Mouse (Mus musculus): ENCODE measurements around the gene Fam83e. TPM values are rescaled to one million over a fixed set of nuclear protein-coding genes. Genes with fewer than 3 reads are reported as not detected.

Gene Fam83e
- polyA plus RNA-seq, 1 experiment from 2014 or later, result 1.6 TPM

DNA sequence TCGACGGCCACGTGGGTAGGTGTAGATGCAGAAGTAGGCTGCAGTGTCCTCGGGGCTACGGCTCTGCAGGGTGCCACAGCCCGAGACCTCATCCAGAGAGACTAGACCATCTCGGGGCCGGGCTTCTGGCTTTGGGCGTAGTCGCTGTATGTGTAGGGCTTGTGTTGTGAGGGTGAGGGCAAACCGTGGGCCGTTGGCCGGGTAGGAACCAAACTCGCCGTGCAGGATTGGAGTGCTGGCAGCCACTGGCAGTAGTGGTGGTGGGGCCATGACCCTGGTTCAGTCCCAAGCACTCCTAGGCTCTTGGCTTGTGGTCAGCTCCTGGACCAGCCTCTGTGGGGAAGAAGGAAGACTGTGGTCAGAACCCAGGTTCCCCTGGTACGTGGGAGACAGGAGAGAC, 7.6 kb upstream of the Fam83e start:
- H3K27ac ChIP-seq, result no peak overlapping the region
- DNase-seq (ENCODE audit: low spot score), result no peak
- no peaks in the 10 kb centered on the region for H3K9me3 ChIP-seq
- WGBS, result 92% methylated on average over 16 of the region's 16 CpGs
- peaks cover 61% of the 10 kb centered on the region for H3K4me1 ChIP-seq (replicated peaks)
- H3K27me3 ChIP-seq (ENCODE audit: insufficient read depth, poor library complexity, severe bottlenecking), result no peaks in the 10 kb centered on the region
- H3K4me3 ChIP-seq, result no peak overlapping the region
- H3K36me3 ChIP-seq, result peaks cover 44% of the 10 kb centered on the region

DNA sequence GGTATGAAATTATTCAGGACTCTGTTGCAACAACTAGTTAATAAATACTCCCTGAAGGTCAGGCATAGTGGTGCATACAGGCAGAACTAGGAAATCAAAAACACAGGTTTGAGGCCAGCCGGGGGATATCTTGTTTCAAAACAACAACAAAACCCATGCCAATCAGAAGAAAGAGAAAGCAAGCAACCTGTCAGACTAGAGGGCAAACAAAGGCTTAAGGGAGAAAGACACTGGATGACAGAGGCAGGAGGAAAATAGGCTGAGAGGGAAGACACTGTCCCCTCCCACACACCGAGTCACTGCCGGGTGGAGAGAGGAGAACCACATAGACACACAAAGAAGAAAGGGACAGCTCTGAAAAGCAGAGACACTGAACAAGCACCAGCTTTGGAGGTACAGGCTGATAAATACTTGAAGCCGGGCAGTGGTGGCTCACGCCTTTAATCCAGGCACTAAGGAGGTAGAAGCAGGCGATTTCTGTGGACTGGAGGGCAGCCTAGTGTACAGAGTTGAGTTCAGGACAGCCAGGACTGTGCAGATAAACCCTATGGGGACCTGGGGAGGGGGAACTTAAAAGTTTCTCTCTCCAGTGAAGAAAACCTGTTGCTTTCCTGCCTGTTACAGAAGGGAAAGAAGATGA, 7.0 kb upstream of the Fam83e start:
- peaks cover 47% of the 10 kb centered on the region for H3K36me3 ChIP-seq
- DNase-seq (ENCODE audit: low spot score), result no peak
- no peaks in the 10 kb centered on the region for H3K27me3 ChIP-seq (ENCODE audit: insufficient read depth, poor library complexity, severe bottlenecking)
- no peaks in the 10 kb centered on the region for H3K9me3 ChIP-seq
- H3K4me1 ChIP-seq (replicated peaks), result peaks cover 60% of the 10 kb centered on the region
- H3K27ac ChIP-seq, result peak overlapping the region; percentile 88; the same call in 1 of the 2 replicates
- H3K4me3 ChIP-seq, result peak overlapping the region; percentile 82
- 78% methylated on average over 6 of the region's 6 CpGs for WGBS

DNA sequence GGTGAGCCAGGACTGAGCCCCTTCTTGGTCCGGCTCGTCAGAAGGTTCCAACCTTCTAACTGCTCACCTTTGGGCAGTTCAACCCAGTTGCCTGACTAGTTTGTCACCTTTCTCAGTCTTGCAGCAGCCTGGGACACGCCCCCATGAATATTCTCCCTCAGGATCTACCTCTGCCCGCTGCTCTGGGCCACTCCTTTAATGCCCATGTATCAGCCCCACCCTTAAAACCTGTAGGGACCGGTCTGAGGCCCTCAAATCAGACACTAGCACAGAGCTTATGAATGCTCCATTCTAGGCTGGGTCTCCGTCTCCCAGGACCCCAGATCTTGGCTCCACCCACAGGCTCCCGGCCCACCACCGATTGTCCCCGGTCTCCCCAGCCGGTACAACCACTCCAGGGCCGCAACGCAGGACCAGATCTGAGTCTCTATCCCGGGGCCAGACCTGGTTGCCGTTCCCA, 6.4 kb upstream of the Fam83e start:
- Histone ChIP-seq H3K27ac (peak overlapping the region; percentile 88), H3K27me3 (ENCODE audit: insufficient read depth, poor library complexity, severe bottlenecking) (no peaks in the 10 kb centered on the region), H3K4me3 (peak overlapping the region; percentile 82), H3K36me3 (peaks cover 51% of the 10 kb centered on the region), H3K4me1 (replicated peaks) (peaks cover 60% of the 10 kb centered on the region), H3K9me3 (no peaks in the 10 kb centered on the region)
- WGBS, result 11% methylated on average over 14 of the region's 14 CpGs
- DNase-seq (ENCODE audit: low spot score), result no peak

DNA sequence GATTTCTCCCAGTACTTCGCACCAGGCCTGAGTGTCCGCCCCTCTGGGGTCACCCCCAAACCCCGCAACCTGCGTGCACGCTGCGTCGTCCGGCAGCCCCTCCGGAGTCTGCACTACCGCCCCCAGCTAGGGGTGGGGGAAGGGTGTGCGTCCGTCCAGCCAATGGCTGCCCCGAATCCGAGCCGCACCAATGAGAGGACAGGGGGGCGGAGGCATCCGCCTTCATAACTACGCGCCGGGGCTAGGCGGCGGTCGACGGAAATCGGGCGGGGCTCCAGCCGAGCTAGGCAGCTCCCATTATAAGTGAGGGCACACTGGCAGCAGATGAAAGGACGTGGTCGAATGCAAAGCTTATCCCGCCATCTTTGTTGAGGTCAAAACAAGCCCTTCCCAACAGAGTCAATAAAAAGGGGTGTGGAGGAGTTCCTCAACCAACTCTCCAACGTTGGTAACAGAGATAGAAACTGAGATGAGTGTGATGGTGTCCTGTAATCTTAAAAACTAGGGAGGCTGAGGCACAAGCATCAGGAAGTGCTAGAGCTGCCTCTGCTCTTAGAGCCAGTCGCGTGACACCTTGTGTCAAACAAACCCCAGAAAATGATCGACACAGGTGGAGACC, 5.8 kb upstream of the Fam83e start, which contains the start of gene Rpl18:
Rpl18 (plus strand) TSS at position 368 of the 619 bp plus-strand sequence.
- Histone ChIP-seq H3K4me1 (replicated peaks) (peaks cover 60% of the 10 kb centered on the region), H3K27me3 (ENCODE audit: insufficient read depth, poor library complexity, severe bottlenecking) (no peaks in the 10 kb centered on the region), H3K27ac (peak within 1 kb of the TSS; percentile 88), H3K4me3 (peak within 1 kb of the TSS; percentile 82), H3K36me3 (peaks cover 51% of the 10 kb centered on the region), H3K9me3 (no peaks in the 10 kb centered on the region)
- DNase-seq (ENCODE audit: low spot score), result peak; percentile 97
- 8% methylated on average over 34 of the region's 34 CpGs for WGBS

DNA sequence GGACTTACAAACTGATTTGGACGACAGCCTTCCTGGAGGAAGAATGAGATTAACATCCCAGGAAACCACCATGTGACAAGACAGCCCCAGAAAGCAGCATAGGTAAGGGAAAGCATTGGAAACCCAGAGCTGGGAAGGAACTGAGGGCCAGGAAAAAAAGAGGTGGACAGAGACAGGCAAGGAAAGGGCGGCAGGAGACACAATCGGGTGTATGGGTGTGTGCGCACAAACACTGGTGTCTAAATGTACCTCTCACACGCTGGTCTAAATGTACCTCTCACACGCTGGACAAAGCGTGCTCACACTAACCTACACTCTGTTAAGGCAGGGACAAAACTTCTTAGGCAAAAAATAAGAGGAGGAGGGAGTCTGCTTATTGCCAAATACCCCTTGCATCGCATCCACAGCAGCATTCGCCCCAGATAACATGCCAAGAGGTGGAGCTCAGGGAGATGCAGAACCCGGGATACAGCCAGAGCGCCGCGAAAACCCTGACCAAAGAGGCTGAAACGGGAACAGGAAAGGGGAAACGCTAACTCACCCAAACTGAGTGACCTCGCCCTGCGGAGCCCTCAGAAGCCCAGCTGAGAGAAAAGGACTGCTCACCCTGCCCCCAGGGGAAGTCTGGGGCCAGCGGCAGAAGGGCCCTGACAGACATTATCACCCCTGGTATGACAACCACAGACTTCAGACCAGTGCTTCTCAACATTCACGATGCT, 5.1 kb upstream of the Fam83e start:
- WGBS, result 86% methylated on average over 19 of the region's 19 CpGs
- Histone ChIP-seq H3K4me1 (replicated peaks) (peaks cover 57% of the 10 kb centered on the region), H3K4me3 (peak overlapping the region; percentile 82), H3K9me3 (no peaks in the 10 kb centered on the region), H3K27me3 (ENCODE audit: insufficient read depth, poor library complexity, severe bottlenecking) (no peaks in the 10 kb centered on the region), H3K27ac (peak overlapping the region; percentile 88), H3K36me3 (peaks cover 51% of the 10 kb centered on the region)
- no peak for DNase-seq (ENCODE audit: low spot score)

DNA sequence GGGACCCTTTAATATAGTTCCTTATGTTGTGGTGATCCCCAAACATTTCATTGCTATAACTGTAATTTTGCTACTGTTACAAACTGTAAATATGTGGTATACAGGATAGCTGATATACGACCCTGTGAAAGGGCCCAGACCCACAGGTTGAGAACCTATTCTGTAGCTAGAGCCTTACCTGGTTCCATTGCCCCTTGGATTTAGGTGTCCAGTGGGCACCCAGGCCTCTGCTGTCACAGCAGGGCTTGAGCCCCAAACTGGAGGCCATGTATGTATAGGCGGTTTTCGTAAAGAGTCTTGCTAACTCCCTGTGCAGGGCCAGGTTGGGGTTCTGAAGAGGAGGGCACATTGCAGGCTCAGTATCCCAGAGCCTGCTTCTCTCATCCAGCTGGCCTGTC, 4.6 kb upstream of the Fam83e start:
- peak overlapping the region; percentile 91 for H3K4me3 ChIP-seq
- H3K4me1 ChIP-seq (replicated peaks), result peaks cover 60% of the 10 kb centered on the region
- H3K9me3 ChIP-seq, result no peaks in the 10 kb centered on the region
- no peak overlapping the region; the same call in 1 of the 2 replicates for H3K27ac ChIP-seq
- DNase-seq (ENCODE audit: low spot score), result no peak
- H3K36me3 ChIP-seq, result peaks cover 51% of the 10 kb centered on the region
- 92% methylated on average over 3 of the region's 3 CpGs for WGBS
- no peaks in the 10 kb centered on the region for H3K27me3 ChIP-seq (ENCODE audit: insufficient read depth, poor library complexity, severe bottlenecking)

DNA sequence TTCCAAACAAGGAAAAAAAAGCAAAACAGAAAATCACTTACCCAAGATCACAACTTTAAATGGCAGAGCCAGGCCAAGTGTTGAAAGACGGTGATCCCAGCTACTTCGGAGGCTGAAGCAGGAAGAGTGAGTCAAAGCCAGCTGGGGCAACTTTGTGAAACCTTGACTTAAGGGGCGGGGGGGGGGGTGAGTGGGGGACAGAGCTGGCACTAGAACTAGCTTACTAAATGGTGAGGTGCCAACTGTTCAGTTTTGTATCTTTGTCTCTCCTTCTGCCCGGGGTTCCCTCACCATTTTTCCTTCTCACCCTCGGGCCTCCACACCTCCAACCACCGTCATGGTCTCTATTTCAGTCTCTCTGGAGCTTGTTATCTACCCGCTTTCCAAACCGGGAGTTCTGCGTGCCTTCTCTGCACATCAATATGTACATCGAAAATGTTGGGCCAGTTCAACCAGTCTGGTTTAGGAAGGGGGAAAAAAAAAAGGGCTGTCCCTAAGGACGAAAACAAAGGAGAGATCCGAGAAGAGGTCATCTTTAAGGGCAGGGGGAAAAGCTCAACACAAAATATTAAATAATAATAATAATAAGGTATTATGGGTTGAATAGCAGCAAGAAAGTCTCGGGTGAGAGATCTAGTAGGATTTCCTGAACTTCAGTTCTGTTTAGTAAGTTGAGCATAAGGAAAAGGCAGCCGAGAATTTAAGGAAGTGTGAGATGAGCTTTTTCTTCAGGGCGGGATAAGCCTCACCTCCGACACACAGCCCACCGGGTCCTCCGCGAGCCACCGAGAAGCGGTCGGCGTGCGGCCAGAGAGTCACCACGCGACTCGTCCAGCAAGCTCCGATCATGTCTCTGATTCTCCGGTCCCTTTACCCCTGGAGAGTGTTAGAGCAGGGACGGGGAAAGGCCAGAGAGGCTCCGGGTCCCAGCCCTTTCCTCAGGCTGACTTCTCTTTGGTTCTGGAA, 3.8 kb upstream of the Fam83e start:
- WGBS, result 11% methylated on average over 31 of the region's 31 CpGs
- Histone ChIP-seq H3K9me3 (no peaks in the 10 kb centered on the region), H3K27me3 (ENCODE audit: insufficient read depth, poor library complexity, severe bottlenecking) (no peaks in the 10 kb centered on the region), H3K36me3 (peaks cover 51% of the 10 kb centered on the region), H3K4me1 (replicated peaks) (peaks cover 67% of the 10 kb centered on the region), H3K27ac (peak overlapping the region; percentile 98), H3K4me3 (peak overlapping the region; percentile 91)
- DNase-seq (ENCODE audit: low spot score), result no peak

DNA sequence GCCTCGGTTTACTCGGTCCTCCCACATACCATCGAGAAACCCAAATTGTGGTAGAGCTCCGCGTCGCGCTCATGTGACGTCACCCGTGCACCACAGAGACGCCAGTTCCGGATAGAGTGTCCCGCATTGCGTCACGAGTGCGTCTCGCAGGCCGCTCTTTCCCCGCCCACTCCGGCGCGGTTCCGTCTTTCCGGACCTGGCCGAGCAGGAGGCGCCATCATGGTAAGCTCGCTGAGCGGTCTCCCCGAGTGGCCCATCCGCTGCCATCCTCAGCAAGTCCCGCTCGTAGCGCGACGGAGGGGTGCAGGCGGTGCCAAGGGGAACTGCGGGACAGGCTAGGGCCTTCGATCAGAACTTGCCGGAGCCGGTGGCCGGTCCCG, 3.1 kb upstream of the Fam83e start, which contains the start of gene Sphk2:
Sphk2 (minus strand) TSS at position 85 of the 380 bp plus-strand sequence.
- Histone ChIP-seq H3K9me3 (no peaks in the 10 kb centered on the region), H3K4me1 (replicated peaks) (peaks cover 69% of the 10 kb centered on the region)

DNA sequence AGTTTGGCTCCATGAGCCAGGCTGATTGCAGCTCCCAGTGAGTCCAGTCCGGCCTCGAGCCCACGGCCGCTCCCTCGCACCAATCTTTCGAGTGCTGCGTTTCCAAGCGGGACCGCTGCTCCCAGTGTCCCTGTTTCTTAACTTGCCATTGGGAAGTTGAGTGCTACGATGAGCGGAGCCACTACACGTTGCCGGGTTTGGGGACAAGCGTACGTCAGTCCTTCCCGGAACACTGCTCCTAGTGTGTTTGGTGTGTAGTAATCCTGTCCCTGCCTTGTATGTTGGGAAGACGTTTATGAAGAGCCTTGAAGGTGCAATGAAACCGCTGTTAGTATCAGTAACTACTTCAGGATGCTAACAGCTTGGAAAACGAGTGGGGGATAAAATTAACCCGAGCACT, 2.7 kb upstream of the Fam83e start:
- Histone ChIP-seq H3K4me1 (replicated peaks) (peaks cover 66% of the 10 kb centered on the region), H3K36me3 (peaks cover 51% of the 10 kb centered on the region)
- no peak for DNase-seq (ENCODE audit: low spot score)

More for the DNA sequence above, 3.1 kb upstream of the Fam83e start, which contains the start of gene Sphk2:
- Histone ChIP-seq H3K27ac (peak within 1 kb of the TSS; percentile 98), H3K27me3 (ENCODE audit: insufficient read depth, poor library complexity, severe bottlenecking) (no peaks in the 10 kb centered on the region), H3K4me3 (peak within 1 kb of the TSS; percentile 91), H3K36me3 (peaks cover 51% of the 10 kb centered on the region)
- under 1% methylated on average over 41 of the region's 41 CpGs for WGBS
- peak; percentile 99 for DNase-seq (ENCODE audit: low spot score)

DNA sequence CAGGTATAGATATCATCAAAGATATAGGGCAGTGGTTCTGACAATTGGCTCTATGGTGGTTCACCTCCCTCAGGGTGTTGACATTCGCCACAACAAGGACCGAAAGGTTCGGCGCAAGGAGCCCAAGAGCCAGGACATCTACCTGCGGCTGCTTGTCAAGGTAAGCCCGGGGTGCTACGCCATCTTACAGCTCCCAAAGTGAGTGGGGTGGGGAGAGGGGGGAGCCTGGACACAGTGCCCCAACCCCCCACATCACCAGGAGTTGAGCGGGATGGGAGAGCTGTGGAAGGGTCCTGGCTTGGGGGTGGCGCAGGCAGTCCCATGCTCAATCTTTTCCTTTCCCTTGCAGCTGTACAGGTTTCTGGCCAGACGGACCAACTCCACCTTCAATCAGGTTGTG, 1.8 kb upstream of the Fam83e start:
- WGBS, result 86% methylated on average over 10 of the region's 10 CpGs

More for the DNA sequence above, 2.7 kb upstream of the Fam83e start:
- WGBS, result under 1% methylated on average over 20 of the region's 20 CpGs
- no peaks in the 10 kb centered on the region for H3K9me3 ChIP-seq
- peak overlapping the region; percentile 91 for H3K4me3 ChIP-seq
- peak overlapping the region; percentile 98 for H3K27ac ChIP-seq
- no peaks in the 10 kb centered on the region for H3K27me3 ChIP-seq (ENCODE audit: insufficient read depth, poor library complexity, severe bottlenecking)

DNA sequence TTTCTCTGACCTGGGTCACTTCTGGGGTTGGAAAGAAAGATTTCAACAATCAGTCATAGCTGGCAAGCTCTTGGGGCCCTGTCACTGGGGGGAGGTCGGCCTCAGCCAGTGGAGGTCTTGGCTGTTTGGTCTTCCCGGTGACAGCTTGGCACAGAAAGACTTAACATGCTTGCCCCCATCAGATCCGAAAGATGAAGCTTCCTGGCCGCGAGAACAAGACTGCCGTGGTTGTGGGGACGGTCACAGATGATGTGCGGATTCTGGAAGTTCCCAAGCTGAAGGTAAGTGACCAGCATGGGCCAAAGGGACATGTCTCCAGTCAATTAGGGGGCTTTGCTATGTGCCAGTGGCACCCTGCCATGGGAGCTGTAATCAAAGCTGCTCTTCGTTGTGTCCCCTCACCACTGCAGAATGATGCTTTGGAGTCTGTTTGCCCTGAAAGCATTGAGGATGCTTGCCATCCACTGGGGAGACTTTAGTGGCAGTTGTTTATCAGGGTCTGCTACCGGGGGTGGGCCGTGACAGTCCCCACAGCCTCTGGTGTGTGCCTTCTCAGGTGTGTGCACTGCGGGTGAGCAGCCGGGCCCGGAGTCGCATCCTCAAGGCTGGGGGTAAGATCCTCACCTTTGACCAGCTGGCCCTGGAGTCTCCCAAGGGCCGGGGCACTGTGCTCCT, 1.1 kb upstream of the Fam83e start:
- H3K4me3 ChIP-seq, result peak overlapping the region; percentile 91

More for the DNA sequence above, 1.8 kb upstream of the Fam83e start:
- Histone ChIP-seq H3K4me3 (peak overlapping the region; percentile 91), H3K27me3 (ENCODE audit: insufficient read depth, poor library complexity, severe bottlenecking) (no peaks in the 10 kb centered on the region), H3K4me1 (replicated peaks) (peaks cover 62% of the 10 kb centered on the region), H3K27ac (peak overlapping the region; percentile 98), H3K36me3 (peaks cover 55% of the 10 kb centered on the region), H3K9me3 (no peaks in the 10 kb centered on the region)
- no peak for DNase-seq (ENCODE audit: low spot score)

More for the DNA sequence above, 1.1 kb upstream of the Fam83e start:
- H3K36me3 ChIP-seq, result peaks cover 62% of the 10 kb centered on the region
- H3K27me3 ChIP-seq (ENCODE audit: insufficient read depth, poor library complexity, severe bottlenecking), result no peaks in the 10 kb centered on the region
- no peak for DNase-seq (ENCODE audit: low spot score)
- WGBS, result 91% methylated on average over 16 of the region's 16 CpGs
- H3K27ac ChIP-seq, result no peak overlapping the region
- no peaks in the 10 kb centered on the region for H3K9me3 ChIP-seq
- peaks cover 55% of the 10 kb centered on the region for H3K4me1 ChIP-seq (replicated peaks)

Measured in hindbrain, embryonic 10.5 days (tissue).